Mouse (Mus musculus) stomach, embryonic 16.5 days (tissue): ENCODE data around the gene Gm9857. TPM values are rescaled to one million over a fixed set of nuclear protein-coding genes. Genes with fewer than 3 reads are reported as not detected.
A peak's percentile ranks its signal among the peaks of the same experiment; 100 is the strongest.

Experiments
- ATAC-seq: fragments of 200-750 bp; cut with Nextera tagmentation; 2 replicates; pipeline ENCODE4 v1.8.0; 2017; ENCODE audit warnings: moderate number of reproducible peaks, moderate TSS enrichment; ENCODE audit not compliant: insufficient read depth, low FRiP score
- H3K27ac ChIP-seq: fragments of 300-500 bp; sonication (generic); 2 replicates; pipeline ENCODE4 v1.5.1; 2014; ENCODE audit warnings: low read length
- H3K27me3 ChIP-seq: fragments of 300-500 bp; sonication (generic); 2 replicates; pipeline ENCODE4 v1.6.1; 2014; ENCODE audit warnings: low read length, control low read depth, mixed read lengths; ENCODE audit not compliant: control insufficient read depth, insufficient read depth
- H3K36me3 ChIP-seq: fragments of 300-500 bp; sonication (generic); 2 replicates; pipeline ENCODE4 v1.6.1; 2014; ENCODE audit warnings: low read length; ENCODE audit not compliant: control insufficient read depth, insufficient read depth
- H3K4me1 ChIP-seq: fragments of 300-500 bp; sonication (generic); 2 replicates; pipeline ENCODE4 v1.6.1; 2014; ENCODE audit warnings: low read length, control low read depth, mixed read lengths; ENCODE audit not compliant: control insufficient read depth, insufficient read depth
- H3K4me2 ChIP-seq: fragments of 300-500 bp; sonication (generic); 2 replicates; pipeline ENCODE4 v1.6.1; 2014; ENCODE audit warnings: low read depth, low read length, mixed read lengths
- H3K4me3 ChIP-seq: fragments of 300-500 bp; sonication (generic); replicated peaks from 2 replicates; pipeline ENCODE4 v1.5.1; 2014; ENCODE audit warnings: mild to moderate bottlenecking, low read length
- H3K9ac ChIP-seq: fragments of 300-500 bp; sonication (generic); 2 replicates; pipeline ENCODE4 v1.6.1; 2014; ENCODE audit warnings: low read length
- H3K9me3 ChIP-seq: fragments of 300-500 bp; sonication (generic); replicated peaks from 2 replicates; pipeline ENCODE4 v1.6.1; 2016; ENCODE audit warnings: low read length, control low read depth; ENCODE audit not compliant: control insufficient read depth
- WGBS: fragments of 180-500 bp; shearing (Covaris S2); extraction: QIAGEN DNeasy Blood & Tissue Kit; methylation state at CpG from one replicate; pipeline ENCODE4 v1.1.7; 2014; 5-methylcytosine and 5-hydroxymethylcytosine counted together
- polyA plus RNA-seq: library from polyadenylated mRNA; unstranded; fragments of >200 nt; fragmentation: Nextera tagmentation; extraction: Ambion mirVana; gene quantifications from 2 replicates; pipeline ENCODE4 v1.2.1, GENCODE M21; 2015

The Gm9857 gene
- polyA plus RNA-seq = not detected in 2 replicates

DNA sequence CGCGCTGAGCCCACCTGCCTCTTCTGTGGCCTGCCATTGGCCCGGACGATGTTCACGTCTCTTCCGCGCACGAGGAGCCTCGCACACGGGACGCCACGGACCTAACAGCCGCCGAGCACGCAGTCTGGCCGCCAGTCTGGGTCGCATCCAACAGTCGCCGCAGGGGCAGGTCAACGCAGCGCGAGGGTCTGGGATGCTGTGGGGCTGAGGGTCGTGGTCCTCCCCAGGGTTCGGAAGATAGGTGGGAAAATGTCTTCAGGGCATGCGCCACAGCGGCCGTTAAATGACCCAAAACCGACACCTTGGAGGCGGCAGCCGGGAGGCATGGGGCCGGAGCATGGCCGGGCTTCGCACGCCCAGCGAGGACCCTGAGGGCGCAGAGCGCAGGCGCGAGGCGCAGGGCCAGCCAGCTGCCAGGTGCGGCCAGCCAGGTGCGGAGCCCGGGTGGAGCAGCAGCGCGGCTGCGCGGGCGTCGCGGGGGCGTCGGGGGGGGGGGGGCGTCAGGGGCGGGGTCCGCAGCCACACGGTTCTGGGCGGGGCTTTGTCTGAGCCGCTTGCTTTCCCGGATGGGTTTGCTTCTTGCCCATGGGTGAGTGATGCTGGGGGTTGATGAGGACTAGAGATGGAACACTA lies at the start of gene Gm9857:
Gene Gm9857, minus strand, starts transcription at position 445 of the 633 bp plus-strand sequence.
- Histone ChIP-seq H3K36me3 (no peaks in the 10 kb centered on the region), H3K27me3 (no peaks in the 10 kb centered on the region), H3K4me2 (peak within 1 kb of the TSS; percentile 62), H3K9me3 (no peaks in the 10 kb centered on the region), H3K4me1 (no peaks in the 10 kb centered on the region), H3K4me3 (peak within 1 kb of the TSS; percentile 40), H3K27ac (no peak within 1 kb of the TSS), H3K9ac (peak within 1 kb of the TSS; percentile 62)
- WGBS = 40% methylated on average over 54 of the region's 59 CpGs
- ATAC-seq = peak; percentile 64

DNA sequence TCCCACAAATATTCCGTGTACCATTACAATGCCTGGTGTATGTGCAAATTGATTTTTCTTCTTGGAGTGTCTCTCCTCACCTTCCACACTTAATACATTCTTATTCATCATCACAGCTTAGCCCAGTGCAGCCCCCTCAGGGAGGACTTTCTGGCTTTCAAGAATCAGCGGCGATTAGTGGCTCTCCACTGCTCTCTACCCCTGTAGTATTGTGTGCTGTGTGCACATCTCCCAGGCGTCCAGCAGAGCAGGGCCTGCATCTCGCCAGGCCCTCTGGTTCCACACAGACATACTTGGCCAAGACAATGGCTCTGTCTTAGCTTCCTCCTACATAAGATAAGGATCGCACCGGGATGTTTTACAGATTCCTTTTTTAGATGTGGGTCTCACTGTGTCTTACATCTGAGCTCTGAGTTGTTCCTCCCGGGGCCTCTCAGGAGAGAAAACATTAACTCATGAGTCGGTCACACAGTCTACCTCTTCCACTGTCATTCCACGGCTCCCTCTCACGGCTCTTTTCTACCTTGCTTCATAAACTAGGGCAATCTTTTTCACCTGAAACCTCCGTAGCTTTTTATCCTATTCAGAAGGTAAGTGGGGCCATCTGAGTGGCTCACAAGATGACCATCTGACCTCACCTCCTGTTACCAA lies 46.9 kb upstream of the Gm9857 start:
- no peak overlapping the region for H3K4me3 ChIP-seq
- WGBS = 80% methylated on average over 12 of the region's 12 CpGs
- no peaks in the 10 kb centered on the region for H3K9me3 ChIP-seq
- H3K27ac ChIP-seq = no peak overlapping the region
- no peaks in the 10 kb centered on the region for H3K27me3 ChIP-seq
- peaks cover 8% of the 10 kb centered on the region for H3K36me3 ChIP-seq
- no peaks in the 10 kb centered on the region for H3K4me1 ChIP-seq
- H3K9ac ChIP-seq = no peak overlapping the region
- no peak overlapping the region for H3K4me2 ChIP-seq
- no peak for ATAC-seq

DNA sequence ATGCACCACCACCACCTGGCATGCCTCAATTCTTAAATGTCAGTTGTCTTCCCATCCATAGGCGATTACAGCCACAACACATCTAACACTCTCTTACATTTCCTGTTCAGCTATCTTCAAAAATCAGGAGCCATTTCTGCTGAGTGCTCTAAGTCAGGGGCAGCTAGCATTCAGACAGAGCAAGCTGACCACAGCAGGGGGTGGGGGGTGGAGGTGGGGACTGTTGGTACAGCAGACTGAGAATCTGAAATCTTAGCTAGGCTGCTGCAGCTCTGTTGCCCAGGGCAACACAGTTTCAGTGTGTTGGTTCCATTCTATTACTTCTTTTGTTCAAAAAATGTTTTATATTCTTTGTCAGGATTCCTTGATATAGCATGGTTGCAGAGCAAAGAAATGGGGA lies 46.3 kb upstream of the Gm9857 start:
- Histone ChIP-seq H3K27ac (no peak overlapping the region), H3K27me3 (no peaks in the 10 kb centered on the region), H3K9ac (no peak overlapping the region), H3K4me2 (no peak overlapping the region), H3K4me3 (no peak overlapping the region), H3K36me3 (peaks cover 8% of the 10 kb centered on the region), H3K9me3 (no peaks in the 10 kb centered on the region), H3K4me1 (no peaks in the 10 kb centered on the region)
- 68% methylated on average over 1 of the region's 1 CpGs for WGBS
- no peak for ATAC-seq

DNA sequence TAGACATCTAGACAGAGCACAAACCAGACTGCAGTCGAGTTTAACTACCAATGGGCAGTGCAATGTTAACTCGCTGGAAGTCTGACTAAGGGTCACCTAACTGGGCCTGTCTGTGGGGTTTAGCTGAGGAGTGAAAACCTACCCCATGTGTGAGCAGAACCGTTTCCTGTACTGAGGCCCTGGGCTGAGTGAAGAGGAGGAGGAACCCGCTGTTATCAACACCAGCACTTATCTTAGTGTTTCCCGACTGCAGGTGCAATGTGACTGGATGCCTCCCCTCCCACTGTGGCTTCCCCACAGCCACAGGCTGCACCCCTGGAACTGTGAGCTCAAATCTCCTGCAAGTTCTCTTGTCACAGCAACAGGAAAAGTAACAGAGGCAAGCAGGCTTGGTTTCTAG lies 43.7 kb upstream of the Gm9857 start:
- Histone ChIP-seq H3K9me3 (no peaks in the 10 kb centered on the region), H3K9ac (no peak overlapping the region), H3K4me2 (no peak overlapping the region), H3K4me3 (no peak overlapping the region), H3K27ac (no peak overlapping the region), H3K27me3 (no peaks in the 10 kb centered on the region), H3K4me1 (no peaks in the 10 kb centered on the region), H3K36me3 (peaks cover 17% of the 10 kb centered on the region; the same call in 1 of the 2 replicates)
- ATAC-seq = no peak
- 57% methylated on average over 5 of the region's 5 CpGs for WGBS

DNA sequence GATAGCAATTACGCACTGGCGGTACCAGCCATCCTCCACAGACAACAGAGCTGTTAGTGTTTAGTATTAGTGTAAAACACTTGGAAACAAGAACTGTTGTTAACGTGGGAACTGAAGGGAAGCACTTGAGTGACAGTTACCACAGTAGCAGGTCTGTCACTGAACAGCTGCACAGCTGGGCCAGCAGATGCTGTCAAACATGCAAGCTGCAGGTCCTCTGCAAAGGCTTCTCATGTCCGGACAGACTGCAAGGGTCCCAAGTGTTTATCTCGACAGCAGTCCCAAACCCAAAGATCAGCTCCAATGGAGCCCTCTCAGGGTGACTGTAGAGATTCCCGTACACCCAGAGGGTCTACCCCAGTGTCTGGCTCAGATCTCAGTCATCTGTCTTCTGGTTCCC lies 41.7 kb upstream of the Gm9857 start:
- 81% methylated on average over 6 of the region's 6 CpGs for WGBS
- no peak for ATAC-seq
- H3K4me2 ChIP-seq = no peak overlapping the region
- H3K4me1 ChIP-seq = no peaks in the 10 kb centered on the region
- H3K36me3 ChIP-seq = peaks cover 32% of the 10 kb centered on the region
- H3K4me3 ChIP-seq = no peak overlapping the region
- no peak overlapping the region for H3K9ac ChIP-seq
- no peaks in the 10 kb centered on the region for H3K9me3 ChIP-seq
- H3K27me3 ChIP-seq = no peaks in the 10 kb centered on the region
- no peak overlapping the region for H3K27ac ChIP-seq

DNA sequence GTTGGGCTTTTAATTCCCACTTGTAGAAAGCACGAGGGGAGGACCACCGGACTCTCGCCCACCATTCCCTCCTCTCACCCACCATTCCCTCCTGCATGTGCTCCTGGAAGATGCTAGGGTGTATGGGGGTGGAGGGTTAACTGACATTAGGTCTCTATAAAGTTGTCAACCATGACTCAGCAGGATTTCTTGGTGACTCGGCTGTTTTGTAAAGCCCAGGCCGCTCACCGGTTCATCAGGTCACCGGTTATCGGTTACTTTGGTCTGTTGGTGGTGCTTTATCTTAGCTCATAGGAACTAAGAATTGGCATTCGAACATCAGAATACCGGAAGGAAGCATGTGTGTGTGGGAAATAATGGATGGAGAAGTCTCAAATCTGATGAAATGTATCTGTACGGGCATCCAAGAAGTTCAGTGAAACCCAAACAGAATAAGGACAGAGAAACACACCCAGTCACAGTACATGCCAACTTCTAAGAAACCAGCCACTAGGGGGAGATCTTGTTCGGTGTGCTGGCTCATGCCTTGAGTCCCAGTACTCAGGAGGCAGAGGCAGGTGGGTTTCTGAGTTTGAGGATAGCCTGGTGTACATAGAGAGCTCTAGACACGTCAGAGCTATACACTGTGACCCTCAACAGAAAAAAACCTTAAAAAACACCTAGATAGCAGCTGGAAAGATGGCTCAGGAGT lies 37.2 kb upstream of the Gm9857 start:
- peaks cover 32% of the 10 kb centered on the region for H3K36me3 ChIP-seq
- H3K9me3 ChIP-seq = no peaks in the 10 kb centered on the region
- no peak for ATAC-seq
- no peak overlapping the region for H3K9ac ChIP-seq
- H3K4me3 ChIP-seq = no peak overlapping the region
- H3K4me2 ChIP-seq = no peak overlapping the region
- 91% methylated on average over 13 of the region's 13 CpGs for WGBS
- H3K27ac ChIP-seq = no peak overlapping the region
- no peaks in the 10 kb centered on the region for H3K27me3 ChIP-seq
- H3K4me1 ChIP-seq = no peaks in the 10 kb centered on the region

DNA sequence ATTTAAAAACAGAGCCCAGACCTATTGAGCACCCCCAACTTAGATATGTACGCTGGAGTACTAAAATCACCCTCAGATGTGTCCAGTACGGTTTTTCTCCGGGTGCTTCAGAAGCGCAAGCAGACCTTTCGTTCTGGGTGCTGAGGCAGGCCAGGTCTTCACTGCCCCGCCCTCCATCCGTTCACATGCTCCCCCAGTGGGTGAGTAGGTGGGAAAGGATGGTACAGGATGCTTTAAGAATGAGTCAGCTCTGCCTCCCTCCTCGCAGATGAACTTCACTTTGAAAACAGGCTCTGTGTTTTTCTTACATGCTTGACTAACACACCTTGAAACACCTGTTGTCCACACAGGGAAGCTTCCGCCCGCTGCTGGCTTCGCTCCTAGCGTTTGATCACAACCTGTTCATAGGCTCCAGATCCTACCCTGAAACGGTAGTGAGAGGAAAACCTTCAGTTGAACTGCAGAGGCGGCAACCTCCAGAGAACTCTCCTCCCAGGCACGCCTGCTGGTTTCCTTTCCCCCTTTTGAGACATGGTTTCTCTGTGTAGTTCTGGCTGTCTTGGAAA lies 34.8 kb upstream of the Gm9857 start:
- Histone ChIP-seq H3K9me3 (no peaks in the 10 kb centered on the region), H3K36me3 (peaks cover 23% of the 10 kb centered on the region), H3K27ac (no peak overlapping the region), H3K27me3 (no peaks in the 10 kb centered on the region), H3K4me1 (no peaks in the 10 kb centered on the region), H3K4me2 (no peak overlapping the region), H3K9ac (no peak overlapping the region), H3K4me3 (no peak overlapping the region)
- ATAC-seq = no peak
- WGBS = 81% methylated on average over 15 of the region's 15 CpGs

DNA sequence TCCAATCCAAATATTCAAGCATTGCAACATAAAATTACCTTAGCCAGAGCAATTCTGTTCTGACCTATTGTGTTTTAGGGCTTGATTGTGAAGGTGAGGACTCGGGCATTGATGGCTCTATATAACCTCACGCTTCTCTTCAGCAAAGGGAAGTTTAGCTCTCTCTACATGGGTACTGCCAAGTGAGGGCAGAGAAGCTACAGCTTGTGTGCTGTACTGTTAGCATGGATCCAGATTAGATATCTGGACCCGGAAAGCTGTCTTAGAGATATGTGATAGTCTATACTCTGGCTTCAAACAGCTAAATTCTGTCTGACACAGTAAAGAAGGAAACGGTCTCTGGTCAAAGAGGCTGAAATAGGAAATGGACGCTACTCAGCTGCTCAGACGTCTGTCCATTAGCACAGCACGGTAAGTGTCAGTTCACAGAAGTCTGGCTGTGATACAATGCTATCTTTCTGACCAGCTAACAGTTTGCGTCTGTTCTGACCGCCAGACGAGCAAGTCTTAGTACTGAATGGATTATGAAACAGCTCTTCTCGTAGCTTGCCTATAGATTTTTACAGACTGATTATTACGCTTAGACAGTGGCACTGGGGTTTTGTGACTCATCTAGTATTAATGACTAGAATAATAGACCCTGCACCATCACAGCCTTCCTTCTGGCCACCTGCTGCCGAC lies 33.9 kb upstream of the Gm9857 start:
- H3K4me2 ChIP-seq = no peak overlapping the region
- 82% methylated on average over 13 of the region's 13 CpGs for WGBS
- H3K27me3 ChIP-seq = no peaks in the 10 kb centered on the region
- H3K4me3 ChIP-seq = no peak overlapping the region
- no peak for ATAC-seq
- H3K4me1 ChIP-seq = no peaks in the 10 kb centered on the region
- no peak overlapping the region for H3K9ac ChIP-seq
- H3K27ac ChIP-seq = no peak overlapping the region
- H3K36me3 ChIP-seq = peaks cover 15% of the 10 kb centered on the region
- no peaks in the 10 kb centered on the region for H3K9me3 ChIP-seq
